Mouse (Mus musculus) CH12.LX (cell line): ENCODE data around the gene Aldh6a1. TPM values are rescaled to one million over a fixed set of nuclear protein-coding genes. Genes with fewer than 3 reads are reported as not detected.

Source experiments
- DNase-seq: peaks from one replicate; pipeline ENCODE4 v3.0.0-alpha.2; 2013; ENCODE audit errors: extremely low read depth
- H3K27ac ChIP-seq: 2 replicates; pipeline ENCODE4 v1.5.1; 2012; ENCODE audit warnings: low read depth, mild to moderate bottlenecking, control low read depth, moderate library complexity; ENCODE audit not compliant: insufficient read depth
- H3K27me3 ChIP-seq: replicated peaks from 2 replicates; pipeline ENCODE3; 2012; ENCODE audit warnings: inconsistent platforms
- H3K36me3 ChIP-seq, 2 experiments: replicated peaks in 1 of 2; 2 replicates each; pipeline versions ENCODE3 to v1.6.1; 2012; ENCODE audit warnings: inconsistent platforms in 1 of 2, low read length in 1 of 2, mild to moderate bottlenecking in 1 of 2, mixed read lengths in 1 of 2, moderate library complexity in 1 of 2; ENCODE audit not compliant: control insufficient read depth in 1 of 2, insufficient read depth in 1 of 2
- H3K4me1 ChIP-seq, 2 experiments: 2 replicates each; pipeline ENCODE4 v1.6.1; 2012; ENCODE audit warnings: inconsistent platforms in 1 of 2, moderate library complexity in 1 of 2; ENCODE audit not compliant: insufficient read depth in 2 of 2, control insufficient read depth in 1 of 2
- H3K4me2 ChIP-seq: 2 replicates; pipeline ENCODE4 v1.6.1; 2012; ENCODE audit warnings: low read depth, mild to moderate bottlenecking, control low read depth; ENCODE audit not compliant: poor library complexity, insufficient read depth, severe bottlenecking
- H3K4me3 ChIP-seq, 3 experiments: fragments of 150-350 bp in 1 of 3; sonication (generic) in 1 of 3; replicated peaks in 1 of 3; 2 replicates each; pipeline versions ENCODE3 to v1.5.1; 2011 to 2012; ENCODE audit warnings: low read depth in 2 of 3, low read length in 2 of 3, mild to moderate bottlenecking in 2 of 3, moderate library complexity in 2 of 3, control low read depth in 1 of 3, improper control_type of control experiment in 1 of 3, inconsistent platforms in 1 of 3, mixed read lengths in 1 of 3; ENCODE audit not compliant: poor library complexity in 1 of 3
- H3K79me2 ChIP-seq: replicated peaks from 2 replicates; pipeline ENCODE4 v1.6.1; 2012; ENCODE audit warnings: mild to moderate bottlenecking, moderate library complexity; ENCODE audit not compliant: control insufficient read depth, poor library complexity, insufficient read depth, severe bottlenecking; ENCODE audit errors: extremely low read depth
- H3K9ac ChIP-seq: 2 replicates; pipeline ENCODE4 v1.6.1; 2012; ENCODE audit warnings: low read depth, mild to moderate bottlenecking, control low read depth, moderate library complexity; ENCODE audit not compliant: insufficient read depth
- H3K9me3 ChIP-seq: replicated peaks from 2 replicates; pipeline ENCODE3; 2012; ENCODE audit warnings: low read length, inconsistent platforms, mixed read lengths
- BHLHE40 ChIP-seq: IDR thresholded peaks from 2 replicates; pipeline ENCODE4 v1.6.1; 2011; ENCODE audit warnings: mild to moderate bottlenecking, low read depth, low read length, improper control_type of control experiment
- CTCF ChIP-seq, 2 experiments: IDR thresholded peaks in 1 of 2; conservative IDR thresholded peaks in 1 of 2; 2 replicates each; pipeline ENCODE4 v1.5.1; 2011 to 2012; ENCODE audit warnings: low read depth in 2 of 2, low read length in 2 of 2, improper control_type of control experiment in 1 of 2, inconsistent platforms in 1 of 2, mild to moderate bottlenecking in 1 of 2, moderate library complexity in 1 of 2
- E2F4 ChIP-seq: IDR thresholded peaks from 2 replicates; pipeline ENCODE4 v1.6.1; 2011; ENCODE audit warnings: low read depth, low read length, improper control_type of control experiment; ENCODE audit not compliant: insufficient replicate concordance
- ELF1 ChIP-seq: IDR thresholded peaks from 2 replicates; pipeline ENCODE4 v1.6.1; 2014; ENCODE audit warnings: low read depth, mild to moderate bottlenecking, inconsistent platforms, low read length, improper control_type of control experiment
- ETS1 ChIP-seq: conservative IDR thresholded peaks from 2 replicates; pipeline ENCODE4 v1.6.1; 2012; ENCODE audit warnings: low read depth, mild to moderate bottlenecking, inconsistent platforms, low read length, improper control_type of control experiment, moderate library complexity
- GABPA ChIP-seq: IDR thresholded peaks from 2 replicates; pipeline ENCODE4 v1.6.1; 2012; ENCODE audit warnings: low read depth, low read length, improper control_type of control experiment, inconsistent platforms; ENCODE audit not compliant: insufficient replicate concordance
- JUN ChIP-seq: IDR thresholded peaks from 2 replicates; pipeline ENCODE4 v1.6.1; 2011; ENCODE audit warnings: low read depth, mild to moderate bottlenecking, low read length, improper control_type of control experiment, moderate library complexity; ENCODE audit not compliant: insufficient read depth
- JUND ChIP-seq: conservative IDR thresholded peaks from 2 replicates; pipeline ENCODE4 v1.6.1; 2011; ENCODE audit warnings: low read depth, low read length, improper control_type of control experiment
- KAT2A ChIP-seq: IDR thresholded peaks from 2 replicates; pipeline ENCODE4 v1.6.1; 2012; ENCODE audit warnings: low read length, improper control_type of control experiment, inconsistent platforms; ENCODE audit not compliant: insufficient replicate concordance
- MAFK ChIP-seq: IDR thresholded peaks from 2 replicates; pipeline ENCODE4 v1.6.1; 2011; ENCODE audit warnings: low read length, improper control_type of control experiment; ENCODE audit not compliant: insufficient replicate concordance
- MAZ ChIP-seq: IDR thresholded peaks from 2 replicates; pipeline ENCODE4 v1.6.1; 2012; ENCODE audit warnings: low read depth, mild to moderate bottlenecking, inconsistent platforms, low read length, improper control_type of control experiment, moderate library complexity
- MXI1 ChIP-seq: IDR thresholded peaks from 2 replicates; pipeline ENCODE4 v1.6.1; 2011; ENCODE audit warnings: mild to moderate bottlenecking, low read depth, low read length, improper control_type of control experiment
- MYC ChIP-seq: IDR thresholded peaks from 2 replicates; pipeline ENCODE4 v1.6.1; 2011; ENCODE audit warnings: low read depth, mild to moderate bottlenecking, improper control_type of control experiment, low read length
- NRF1 ChIP-seq: IDR thresholded peaks from 2 replicates; pipeline ENCODE4 v1.6.1; 2014; ENCODE audit warnings: low read depth, mild to moderate bottlenecking, inconsistent platforms, low read length, improper control_type of control experiment, moderate library complexity
- PAX5 ChIP-seq: IDR thresholded peaks from 2 replicates; pipeline ENCODE4 v1.6.1; 2012; ENCODE audit warnings: low read length, inconsistent platforms, mixed read lengths
- POLR2AphosphoS2 ChIP-seq: IDR thresholded peaks from 2 replicates; pipeline ENCODE4 v1.6.1; 2011; ENCODE audit warnings: low read depth, low read length, improper control_type of control experiment
- RAD21 ChIP-seq: IDR thresholded peaks from 2 replicates; pipeline ENCODE4 v1.6.1; 2011; ENCODE audit warnings: low read depth, mild to moderate bottlenecking, low read length, improper control_type of control experiment, moderate library complexity
- RCOR1 ChIP-seq: conservative IDR thresholded peaks from 2 replicates; pipeline ENCODE4 v1.6.1; 2012; ENCODE audit warnings: low read depth, mild to moderate bottlenecking, inconsistent platforms, low read length, improper control_type of control experiment
- SIN3A ChIP-seq: IDR thresholded peaks from 2 replicates; pipeline ENCODE4 v1.6.1; 2012; ENCODE audit warnings: low read length, improper control_type of control experiment, inconsistent platforms
- SMC3 ChIP-seq: IDR thresholded peaks from 2 replicates; pipeline ENCODE4 v1.6.1; 2011; ENCODE audit warnings: low read depth, low read length, improper control_type of control experiment
- TBP ChIP-seq: conservative IDR thresholded peaks from 2 replicates; pipeline ENCODE4 v1.6.1; 2011; ENCODE audit warnings: low read depth, low read length, improper control_type of control experiment
- TCF12 ChIP-seq: IDR thresholded peaks from 2 replicates; pipeline ENCODE4 v1.6.1; 2014; ENCODE audit warnings: low read depth, mild to moderate bottlenecking, inconsistent platforms, low read length, improper control_type of control experiment
- USF1 ChIP-seq: IDR thresholded peaks from 2 replicates; pipeline ENCODE4 v1.6.1; 2014; ENCODE audit warnings: low read depth, mild to moderate bottlenecking, inconsistent platforms, low read length, improper control_type of control experiment
- USF2 ChIP-seq: conservative IDR thresholded peaks from 2 replicates; pipeline ENCODE4 v1.6.1; 2011; ENCODE audit warnings: low read depth, low read length, improper control_type of control experiment
- ZKSCAN1 ChIP-seq: IDR thresholded peaks from 2 replicates; pipeline ENCODE4 v1.6.1; 2012; ENCODE audit warnings: low read depth, inconsistent platforms, low read length, improper control_type of control experiment, borderline replicate concordance
- ZMIZ1 ChIP-seq: IDR thresholded peaks from 2 replicates; pipeline ENCODE4 v1.6.1; 2012; ENCODE audit warnings: low read depth, mild to moderate bottlenecking, inconsistent platforms, low read length, improper control_type of control experiment
- ZNF384 ChIP-seq: IDR thresholded peaks from 2 replicates; pipeline ENCODE4 v1.6.1; 2012; ENCODE audit warnings: low read depth, low read length, improper control_type of control experiment, inconsistent platforms
- dilution Hi-C: fragments of 300-500 bp; cut with MboI; formaldehyde crosslinking; loops from 2 replicates; pipeline ENCODE4 v1.14.3; 2020; ENCODE audit warnings: low sequenced_read_pairs; ENCODE audit not compliant: extremely low pct_unique_long_range_greater_than_20kb, extremely low pct_ligation_motif_present
- in situ Hi-C: fragments of 300-500 bp; cut with MboI; formaldehyde crosslinking; loops from 3 replicates; pipeline ENCODE4 v1.14.3; 2019; ENCODE audit warnings: low sequenced_read_pairs, low pct_ligation_motif_present, low pct_unique_long_range_greater_than_20kb, mixed read lengths
- polyA plus RNA-seq: library from polyadenylated mRNA; unstranded; fragments of >175 nt; gene quantifications from 2 replicates; pipeline ENCODE4 v1.2.1, GENCODE M21; 2012; ENCODE audit warnings: low read depth; ENCODE audit not compliant: insufficient read length
- total RNA-seq, 2 experiments: library from RNA; depleted of rRNA; stranded (reverse); fragments of 300-350 nt in 1 of 2; fragments of >200 nt in 1 of 2; gene quantifications; 2 replicates each; pipeline ENCODE4 v1.2.3; 2012 to 2014

Aldh6a1 gene
- total and polyA plus RNA-seq, 3 experiments, result 1.6 to 4.6 (median 2.2) TPM

DNA sequence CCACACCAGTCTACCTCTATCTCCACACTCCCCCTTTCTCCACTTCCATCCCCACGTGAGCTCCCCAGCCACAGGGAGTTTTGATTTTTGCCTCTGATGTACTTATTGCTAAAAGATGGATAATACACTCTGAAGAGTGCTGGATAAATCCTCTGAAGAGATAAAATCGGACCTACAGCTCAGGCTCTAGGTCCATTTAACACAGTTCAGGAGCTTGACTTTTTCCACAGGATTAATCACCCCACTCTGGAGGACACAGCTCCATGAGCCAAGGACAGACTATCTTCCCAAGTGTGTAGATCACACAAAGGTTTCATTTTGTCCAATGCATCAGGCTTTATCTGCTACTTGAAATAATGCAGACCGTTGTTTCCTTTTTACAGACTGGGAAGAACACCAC lies 50.7 kb downstream of the Aldh6a1 start:
- no peak overlapping the region for H3K4me3 ChIP-seq
- TF ChIP-seq ZKSCAN1 (no peak), E2F4 (no peak), CTCF (conservative IDR thresholded peaks at IDR 0.05 in 1 of 2, IDR thresholded peaks at IDR 0.05 in 1 of 2; ENCODE audit: low read depth in 2 of 2, low read length in 2 of 2) (no peak), ELF1 (no peak), RCOR1 (no peak), MAZ (no peak), PAX5 (no peak), GABPA (no peak), USF2 (no peak), TCF12 (no peak), SMC3 (no peak)
- TF ChIP-seq, all 38 proteins: peak for 0
- Histone ChIP-seq H3K27ac (no peak overlapping the region), H3K4me1 (peaks cover 0 to 7% of the 10 kb centered on the region in 2 experiments; a peak in 2 of 4 replicates), H3K36me3 (no peaks in the 10 kb centered on the region), H3K79me2 (no peaks in the 10 kb centered on the region), H3K4me2 (no peak overlapping the region), H3K9me3 (no peaks in the 10 kb centered on the region), H3K9ac (no peak overlapping the region), H3K27me3 (no peaks in the 10 kb centered on the region)
- dilution Hi-C loops, result no loop called here
- DNase-seq, result no peak
- in situ Hi-C loops, result no loop called here

DNA sequence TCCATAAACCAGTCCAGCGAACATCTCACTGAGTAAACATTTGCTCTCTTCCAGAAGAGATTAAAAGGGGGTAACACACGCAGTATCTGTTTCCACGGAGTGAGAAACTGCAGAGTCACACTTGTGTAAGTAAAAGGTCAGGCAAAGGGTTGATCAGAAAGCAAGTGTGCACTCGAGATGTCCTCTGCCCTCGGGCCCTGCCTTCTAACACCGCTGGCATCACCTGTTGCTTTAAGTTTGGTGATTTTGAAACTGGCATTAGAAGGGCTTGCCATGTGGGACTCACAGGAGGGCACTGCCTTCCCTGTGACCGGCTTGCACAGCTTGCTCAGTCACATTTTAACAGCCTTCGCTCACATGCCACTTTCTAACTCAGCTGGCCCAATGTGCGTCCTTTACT lies 51.1 kb downstream of the Aldh6a1 start:
- no peaks in the 10 kb centered on the region for H3K79me2 ChIP-seq
- H3K4me1 ChIP-seq, result peaks cover 0 to 7% of the 10 kb centered on the region in 2 experiments; a peak in 2 of 4 replicates
- H3K9me3 ChIP-seq, result no peaks in the 10 kb centered on the region
- H3K4me3 ChIP-seq, result no peak overlapping the region
- no peak overlapping the region for H3K9ac ChIP-seq
- no peak for DNase-seq
- no peak for TF ChIP-seq SMC3
- no peak for TF ChIP-seq ELF1
- TF ChIP-seq JUND, result no peak
- no peak for TF ChIP-seq ZMIZ1
- TF ChIP-seq BHLHE40, result no peak
- TF ChIP-seq RAD21, result no peak
- TF ChIP-seq TBP, result no peak
- TF ChIP-seq ZNF384, result no peak
- no peak for TF ChIP-seq MXI1
- no peak for TF ChIP-seq GABPA
- TF ChIP-seq ZKSCAN1, result no peak
- TF ChIP-seq NRF1, result no peak
- TF ChIP-seq USF1, result no peak
- TF ChIP-seq MAFK, result no peak
- TF ChIP-seq SIN3A, result no peak
- TF ChIP-seq ETS1, result no peak
- no peak for TF ChIP-seq KAT2A
- TF ChIP-seq JUN, result no peak
- TF ChIP-seq MYC, result no peak
- TF ChIP-seq POLR2AphosphoS2, result no peak
- TF ChIP-seq, all 38 proteins: peak for 0
- Histone ChIP-seq H3K27ac (no peak overlapping the region), H3K27me3 (no peaks in the 10 kb centered on the region), H3K4me2 (no peak overlapping the region), H3K36me3 (no peaks in the 10 kb centered on the region)
- dilution Hi-C loops (no loop called here), in situ Hi-C loops (no loop called here)
